Mouse (Mus musculus): ENCODE measurements around the gene Ucp3.

DNA sequence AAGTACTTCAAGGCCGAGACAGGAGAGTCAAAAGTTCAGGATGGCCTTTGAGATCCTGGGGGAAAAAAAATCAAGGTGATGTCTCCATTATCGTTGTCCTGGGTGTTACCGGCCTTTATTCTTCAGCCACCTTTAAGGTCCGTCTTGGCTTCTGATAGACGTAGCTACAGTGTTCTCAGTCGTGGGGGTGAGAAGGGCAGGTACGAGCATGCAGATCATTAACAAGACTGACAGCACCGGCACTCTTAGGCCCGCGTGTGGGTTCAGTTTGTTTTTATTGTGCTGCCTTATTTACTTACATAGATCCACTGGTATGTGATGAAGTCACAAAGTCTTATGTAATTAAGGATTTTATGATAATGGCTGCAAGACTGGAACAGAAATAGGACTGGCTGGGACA lies 9.0 kb upstream of the Ucp3 start:
- TF ChIP-seq MYOD1 (IDR thresholded peaks at IDR 0.05; ENCODE audit: control insufficient read depth, insufficient read length, low read depth) (no peak), CTCF (IDR thresholded peaks at IDR 0.05; ENCODE audit: control insufficient read depth, insufficient read depth, insufficient read length) (no peak), MAX (IDR thresholded peaks at IDR 0.05) (no peak), CEBPB (IDR thresholded peaks at IDR 0.05; ENCODE audit: low read depth) (no peak), MYOG (IDR thresholded peaks at IDR 0.05; ENCODE audit: control insufficient read depth, extremely low read depth, insufficient read length) (no peak), USF1 (IDR thresholded peaks at IDR 0.05; ENCODE audit: low read depth) (no peak)
